Mouse (Mus musculus): ENCODE data around the gene Olfr10.

DNA sequence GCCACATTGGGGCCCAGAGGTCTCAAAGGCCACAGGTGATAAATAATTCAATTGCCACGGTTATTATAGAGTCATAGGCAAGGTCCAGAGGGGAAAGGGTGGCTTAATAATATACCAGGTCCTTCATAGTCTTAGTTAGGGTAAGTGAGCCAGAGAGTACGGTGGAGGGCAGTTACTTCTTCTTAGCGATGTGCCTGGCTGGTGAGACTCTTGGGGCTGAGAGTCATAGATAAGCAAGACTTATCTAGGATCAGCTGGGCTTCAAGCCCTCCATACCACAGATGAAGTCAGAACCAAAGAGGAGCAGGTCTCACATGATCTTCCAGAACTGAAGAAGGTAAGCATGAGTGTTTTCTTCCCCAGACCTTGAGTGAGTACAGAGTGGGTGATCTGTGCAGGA lies 26.3 kb upstream of the Olfr10 start, which contains the start of gene Olfr1393:
- TF ChIP-seq POLR2A (IDR thresholded peaks at IDR 0.05; ENCODE audit: low read depth, low read length) = no peak
- no peak for TF ChIP-seq CTCF (IDR thresholded peaks at IDR 0.05; ENCODE audit: extremely low read depth, insufficient read depth, insufficient read length, insufficient replicate concordance)

All from spleen, adult 2 months (tissue).